Mouse (Mus musculus): ENCODE data around the gene Rnf183. TPM values are rescaled to one million over a fixed set of nuclear protein-coding genes. Genes with fewer than 3 reads are reported as not detected.

Gene Rnf183
- polyA plus RNA-seq, 1 experiment, result 23.7 TPM

DNA sequence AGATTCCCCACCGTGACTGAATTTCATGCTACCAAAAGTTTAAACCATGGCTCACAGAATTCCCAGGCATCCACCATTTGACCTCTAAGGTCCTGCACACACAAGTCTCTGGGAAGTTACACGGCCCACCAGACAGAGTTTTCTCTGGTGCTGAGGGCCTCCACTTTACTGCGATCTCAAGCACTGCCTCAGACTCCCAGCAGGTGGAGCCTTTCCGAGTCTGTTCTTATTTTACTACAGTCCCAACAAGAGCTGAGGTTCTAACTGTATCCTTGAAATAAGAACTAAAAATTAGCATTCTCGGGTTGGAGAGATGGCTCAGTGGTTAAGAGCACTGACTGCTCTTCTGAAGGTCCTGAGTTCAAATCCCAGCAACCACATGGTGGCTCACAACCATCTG, 19.9 kb upstream of the Rnf183 start:
- DNase-seq, result peak; percentile 55
- 52% methylated on average over 5 of the region's 5 CpGs for WGBS
- no peaks in the 10 kb centered on the region for H3K27me3 ChIP-seq (ENCODE audit: control insufficient read depth, insufficient read depth, low read length)
- 0 out of 2 replicates have a peak, but pooled peaks cover 2% of the 10 kb centered on the region for H3K4me1 ChIP-seq (replicated peaks; ENCODE audit: control insufficient read depth, insufficient read depth, low read length)
- no peak overlapping the region for H3K27ac ChIP-seq (ENCODE audit: control insufficient read depth, insufficient read depth, low read length)
- TF ChIP-seq CTCF (IDR thresholded peaks at IDR 0.05; ENCODE audit: borderline replicate concordance, control insufficient read depth, extremely low read depth, insufficient read depth, low read length, poor library complexity) (no peak), POLR2A (IDR thresholded peaks at IDR 0.05; ENCODE audit: control insufficient read depth, extremely low read depth, insufficient read depth, low read length, poor library complexity) (no peak)
- H3K36me3 ChIP-seq (ENCODE audit: control insufficient read depth, insufficient read depth, low read length), result no peaks in the 10 kb centered on the region
- H3K4me3 ChIP-seq (ENCODE audit: control insufficient read depth, insufficient read depth, low read length), result no peak overlapping the region

DNA sequence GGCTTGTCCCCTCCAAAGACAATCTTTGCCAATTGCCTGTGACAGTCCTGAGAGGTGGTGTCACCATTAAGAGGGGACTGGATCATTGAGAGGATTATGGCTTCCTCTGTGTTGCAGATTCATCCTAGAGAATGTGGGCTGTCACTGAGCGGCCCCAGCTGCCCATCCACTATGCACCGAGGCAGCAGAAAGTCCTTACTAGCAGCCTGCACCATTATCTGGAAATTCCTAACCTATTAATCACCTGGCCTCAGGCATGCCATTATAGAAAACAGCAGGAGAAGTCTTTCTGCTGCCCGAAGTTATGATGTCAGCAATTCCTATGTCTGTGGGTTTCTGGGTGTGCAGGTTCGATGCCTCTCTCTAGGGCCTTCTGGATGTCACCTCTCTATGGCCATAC, 5.9 kb upstream of the Rnf183 start:
- no peak overlapping the region for H3K27ac ChIP-seq (ENCODE audit: control insufficient read depth, insufficient read depth, low read length)

DNA sequence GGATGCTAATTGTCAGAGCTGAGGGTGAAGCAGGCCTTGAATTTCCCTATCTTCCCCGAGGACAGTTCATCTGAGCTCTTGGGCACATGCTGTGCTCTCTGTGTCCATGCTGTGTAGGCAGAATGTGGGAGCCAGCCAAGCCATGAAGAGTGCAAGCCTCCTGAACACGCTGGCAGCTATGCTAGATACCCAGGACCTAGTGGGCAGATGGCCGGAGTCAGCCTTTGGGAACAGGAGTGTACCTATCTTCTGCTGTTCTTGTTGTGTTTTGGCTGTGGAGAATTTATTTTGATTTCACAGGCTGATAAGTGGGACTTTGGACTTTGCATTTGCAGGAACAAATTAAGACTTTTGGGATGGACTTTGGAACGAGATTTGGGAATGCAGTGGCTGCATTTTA, 5.5 kb upstream of the Rnf183 start:
- WGBS, result 93% methylated on average over 4 of the region's 4 CpGs
- Histone ChIP-seq H3K4me3 (ENCODE audit: control insufficient read depth, insufficient read depth, low read length) (no peak overlapping the region), H3K36me3 (ENCODE audit: control insufficient read depth, insufficient read depth, low read length) (no peaks in the 10 kb centered on the region), H3K4me1 (replicated peaks; ENCODE audit: control insufficient read depth, insufficient read depth, low read length) (no peaks in the 10 kb centered on the region), H3K27ac (ENCODE audit: control insufficient read depth, insufficient read depth, low read length) (no peak overlapping the region), H3K27me3 (ENCODE audit: control insufficient read depth, insufficient read depth, low read length) (no peaks in the 10 kb centered on the region)
- DNase-seq, result no peak
- TF ChIP-seq CTCF (IDR thresholded peaks at IDR 0.05; ENCODE audit: borderline replicate concordance, control insufficient read depth, extremely low read depth, insufficient read depth, low read length, poor library complexity), result no peak
- no peak for TF ChIP-seq POLR2A (IDR thresholded peaks at IDR 0.05; ENCODE audit: control insufficient read depth, extremely low read depth, insufficient read depth, low read length, poor library complexity)

More for the DNA sequence above, 5.9 kb upstream of the Rnf183 start:
- Histone ChIP-seq H3K36me3 (ENCODE audit: control insufficient read depth, insufficient read depth, low read length) (no peaks in the 10 kb centered on the region), H3K27me3 (ENCODE audit: control insufficient read depth, insufficient read depth, low read length) (no peaks in the 10 kb centered on the region), H3K4me3 (ENCODE audit: control insufficient read depth, insufficient read depth, low read length) (no peak overlapping the region), H3K4me1 (replicated peaks; ENCODE audit: control insufficient read depth, insufficient read depth, low read length) (no peaks in the 10 kb centered on the region)
- no peak for DNase-seq
- 90% methylated on average over 4 of the region's 4 CpGs for WGBS
- TF ChIP-seq CTCF (IDR thresholded peaks at IDR 0.05; ENCODE audit: borderline replicate concordance, control insufficient read depth, extremely low read depth, insufficient read depth, low read length, poor library complexity) (no peak), POLR2A (IDR thresholded peaks at IDR 0.05; ENCODE audit: control insufficient read depth, extremely low read depth, insufficient read depth, low read length, poor library complexity) (no peak)

DNA sequence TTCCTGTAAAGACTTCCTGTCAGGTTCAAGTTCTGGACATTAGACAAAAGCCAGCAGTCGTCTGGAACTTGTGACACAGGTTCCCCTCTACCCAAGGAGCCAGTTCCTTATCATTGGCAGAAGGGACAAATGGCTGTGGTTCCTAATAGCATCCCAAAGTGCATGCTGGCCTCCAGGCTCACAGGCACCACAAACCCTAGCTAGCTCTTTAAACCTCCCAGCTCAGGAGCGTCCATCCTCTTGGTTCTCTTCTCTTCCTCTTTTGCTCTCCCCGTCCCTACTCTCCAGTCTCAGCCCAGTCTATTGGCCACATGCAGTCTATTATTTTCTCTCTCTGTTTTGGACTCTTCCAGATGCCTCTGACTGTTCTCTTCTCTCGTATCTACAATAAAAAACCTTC, 4.7 kb upstream of the Rnf183 start:
- Histone ChIP-seq H3K27ac (ENCODE audit: control insufficient read depth, insufficient read depth, low read length) (no peak overlapping the region), H3K4me1 (replicated peaks; ENCODE audit: control insufficient read depth, insufficient read depth, low read length) (no peaks in the 10 kb centered on the region), H3K27me3 (ENCODE audit: control insufficient read depth, insufficient read depth, low read length) (no peaks in the 10 kb centered on the region), H3K36me3 (ENCODE audit: control insufficient read depth, insufficient read depth, low read length) (no peaks in the 10 kb centered on the region), H3K4me3 (ENCODE audit: control insufficient read depth, insufficient read depth, low read length) (no peak overlapping the region)
- WGBS, result 47% methylated on average over 4 of the region's 4 CpGs
- DNase-seq, result no peak
- TF ChIP-seq CTCF (IDR thresholded peaks at IDR 0.05; ENCODE audit: borderline replicate concordance, control insufficient read depth, extremely low read depth, insufficient read depth, low read length, poor library complexity) (no peak), POLR2A (IDR thresholded peaks at IDR 0.05; ENCODE audit: control insufficient read depth, extremely low read depth, insufficient read depth, low read length, poor library complexity) (no peak)

DNA sequence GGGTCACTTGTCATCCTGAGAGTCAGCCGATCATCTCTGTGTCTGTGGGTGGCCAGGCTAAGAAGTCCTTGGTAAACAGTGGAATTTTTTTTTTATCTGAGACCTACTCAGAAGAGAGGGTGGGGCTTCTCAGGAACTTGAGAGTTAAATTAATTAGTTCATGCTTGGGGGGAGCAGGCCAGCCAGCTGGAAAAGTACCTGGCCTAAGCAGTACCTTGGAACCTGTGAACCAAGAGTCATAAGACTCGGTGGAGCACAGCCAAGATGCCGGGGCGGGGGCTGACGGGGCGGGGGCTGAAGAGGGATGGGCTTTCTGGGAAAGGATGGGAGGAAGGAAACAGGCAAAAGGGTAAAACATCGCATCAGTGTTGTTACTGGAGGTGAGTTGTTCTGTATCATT, 2.8 kb upstream of the Rnf183 start:
- TF ChIP-seq POLR2A (IDR thresholded peaks at IDR 0.05; ENCODE audit: control insufficient read depth, extremely low read depth, insufficient read depth, low read length, poor library complexity) (no peak), CTCF (IDR thresholded peaks at IDR 0.05; ENCODE audit: borderline replicate concordance, control insufficient read depth, extremely low read depth, insufficient read depth, low read length, poor library complexity) (no peak)
- WGBS, result 97% methylated on average over 7 of the region's 7 CpGs
- DNase-seq, result no peak
- no peaks in the 10 kb centered on the region for H3K4me1 ChIP-seq (replicated peaks; ENCODE audit: control insufficient read depth, insufficient read depth, low read length)
- no peaks in the 10 kb centered on the region for H3K36me3 ChIP-seq (ENCODE audit: control insufficient read depth, insufficient read depth, low read length)
- no peak overlapping the region for H3K27ac ChIP-seq (ENCODE audit: control insufficient read depth, insufficient read depth, low read length)
- H3K27me3 ChIP-seq (ENCODE audit: control insufficient read depth, insufficient read depth, low read length), result no peaks in the 10 kb centered on the region
- H3K4me3 ChIP-seq (ENCODE audit: control insufficient read depth, insufficient read depth, low read length), result no peak overlapping the region

DNA sequence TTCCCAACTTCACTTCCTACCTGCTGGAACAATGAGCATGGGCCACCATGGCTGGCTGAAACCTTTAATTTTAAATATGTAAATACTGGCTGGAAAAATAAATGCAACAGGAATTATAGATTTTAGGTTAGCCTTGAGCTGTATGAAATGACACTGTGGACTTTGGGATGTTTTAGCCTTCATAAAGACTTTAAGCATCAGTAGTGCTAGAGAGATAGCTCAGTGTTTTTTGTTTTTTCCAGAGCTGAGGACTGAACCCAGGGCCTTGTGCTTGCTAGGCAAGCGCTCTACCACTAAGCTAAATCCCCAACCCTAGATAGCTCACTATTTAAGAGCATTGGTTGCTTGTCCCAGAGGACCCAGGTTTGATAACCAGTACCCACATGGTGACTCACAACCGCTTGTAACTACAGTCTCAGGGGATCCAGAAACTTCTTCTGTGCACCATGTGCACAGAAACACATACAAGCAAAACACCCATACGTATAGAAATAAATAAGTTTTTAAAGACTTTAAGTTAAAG, 2.3 kb upstream of the Rnf183 start:
- 97% methylated on average over 3 of the region's 3 CpGs for WGBS
- Histone ChIP-seq H3K27ac (ENCODE audit: control insufficient read depth, insufficient read depth, low read length) (no peak overlapping the region), H3K4me1 (replicated peaks; ENCODE audit: control insufficient read depth, insufficient read depth, low read length) (no peaks in the 10 kb centered on the region), H3K36me3 (ENCODE audit: control insufficient read depth, insufficient read depth, low read length) (no peaks in the 10 kb centered on the region), H3K27me3 (ENCODE audit: control insufficient read depth, insufficient read depth, low read length) (no peaks in the 10 kb centered on the region), H3K4me3 (ENCODE audit: control insufficient read depth, insufficient read depth, low read length) (no peak overlapping the region)
- DNase-seq, result no peak
- no peak for TF ChIP-seq CTCF (IDR thresholded peaks at IDR 0.05; ENCODE audit: borderline replicate concordance, control insufficient read depth, extremely low read depth, insufficient read depth, low read length, poor library complexity)
- no peak for TF ChIP-seq POLR2A (IDR thresholded peaks at IDR 0.05; ENCODE audit: control insufficient read depth, extremely low read depth, insufficient read depth, low read length, poor library complexity)
